Mouse (Mus musculus): ENCODE results near the gene 4933430I17Rik. TPM values are rescaled to one million over a fixed set of nuclear protein-coding genes. Genes with fewer than 3 reads are reported as not detected.

Gene 4933430I17Rik
- polyA plus RNA-seq, 1 experiment, result 9.8 TPM

DNA sequence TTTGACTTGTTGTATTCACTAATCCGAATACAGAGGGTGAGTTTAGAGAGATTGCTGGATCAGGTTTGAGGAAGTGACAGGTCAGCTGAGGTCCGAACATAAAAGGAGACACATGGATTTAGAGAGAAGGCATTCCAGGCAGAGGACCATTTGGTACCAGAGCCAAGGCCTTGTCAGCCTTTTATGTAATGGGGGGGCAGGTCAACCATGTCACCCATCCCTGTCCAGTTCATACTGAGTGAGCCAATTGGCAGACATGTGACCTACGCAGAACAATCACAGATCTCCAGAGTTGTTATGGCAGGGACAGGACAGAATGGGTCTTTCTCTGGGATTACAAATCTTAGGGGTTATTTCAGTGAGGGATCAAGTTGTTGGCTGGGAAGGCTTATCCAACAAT is 19.2 kb upstream of the 4933430I17Rik start:
- TF ChIP-seq POLR2A (IDR thresholded peaks at IDR 0.05; ENCODE audit: control insufficient read depth, low read depth, low read length) (no peak), CTCF (IDR thresholded peaks at IDR 0.05; ENCODE audit: control insufficient read depth, insufficient read depth, insufficient replicate concordance, low read depth, low read length) (no peak)
- H3K27ac ChIP-seq (ENCODE audit: control insufficient read depth, insufficient read depth, low read depth, low read length), result no peak overlapping the region
- H3K27me3 ChIP-seq (ENCODE audit: control insufficient read depth, insufficient read depth, low read length), result no peaks in the 10 kb centered on the region

DNA sequence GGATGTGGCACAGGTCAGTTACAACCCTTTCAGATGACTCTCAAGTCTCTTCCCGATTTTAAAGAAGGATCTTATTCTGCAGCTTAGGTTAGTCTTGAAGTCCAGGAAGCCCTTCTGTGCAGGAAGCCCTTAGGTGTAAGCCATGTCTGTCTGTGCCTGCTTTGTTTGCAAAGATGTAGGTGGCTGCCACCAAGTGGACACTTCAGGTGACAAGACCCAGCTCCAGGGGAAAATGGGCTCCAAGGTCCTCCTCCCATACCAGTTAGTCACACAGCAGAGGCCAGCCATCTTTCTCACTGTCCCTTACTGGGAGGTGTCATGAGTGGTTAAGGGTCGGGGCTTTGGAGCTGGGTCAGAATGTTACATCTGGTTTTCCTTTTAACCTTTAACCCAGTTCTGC is 18.4 kb upstream of the 4933430I17Rik start:
- Histone ChIP-seq H3K4me3 (ENCODE audit: control insufficient read depth, low read depth, low read length) (no peak overlapping the region), H3K27ac (ENCODE audit: control insufficient read depth, insufficient read depth, low read depth, low read length) (no peak overlapping the region), H3K4me1 (ENCODE audit: control insufficient read depth, insufficient read depth, low read length) (peaks cover 4% of the 10 kb centered on the region), H3K36me3 (ENCODE audit: control insufficient read depth, insufficient read depth, low read length) (no peaks in the 10 kb centered on the region; the same call in 1 of the 2 replicates), H3K27me3 (ENCODE audit: control insufficient read depth, insufficient read depth, low read length) (no peaks in the 10 kb centered on the region)
- TF ChIP-seq CTCF (IDR thresholded peaks at IDR 0.05; ENCODE audit: control insufficient read depth, insufficient read depth, insufficient replicate concordance, low read depth, low read length), result no peak; the same call in 1 of the 2 replicates
- TF ChIP-seq POLR2A (IDR thresholded peaks at IDR 0.05; ENCODE audit: control insufficient read depth, low read depth, low read length), result no peak

More for the DNA sequence above, 19.2 kb upstream of the 4933430I17Rik start:
- no peaks in the 10 kb centered on the region; the same call in 1 of the 2 replicates for H3K36me3 ChIP-seq (ENCODE audit: control insufficient read depth, insufficient read depth, low read length)
- peaks cover 8% of the 10 kb centered on the region for H3K4me1 ChIP-seq (ENCODE audit: control insufficient read depth, insufficient read depth, low read length)
- no peak overlapping the region for H3K4me3 ChIP-seq (ENCODE audit: control insufficient read depth, low read depth, low read length)

DNA sequence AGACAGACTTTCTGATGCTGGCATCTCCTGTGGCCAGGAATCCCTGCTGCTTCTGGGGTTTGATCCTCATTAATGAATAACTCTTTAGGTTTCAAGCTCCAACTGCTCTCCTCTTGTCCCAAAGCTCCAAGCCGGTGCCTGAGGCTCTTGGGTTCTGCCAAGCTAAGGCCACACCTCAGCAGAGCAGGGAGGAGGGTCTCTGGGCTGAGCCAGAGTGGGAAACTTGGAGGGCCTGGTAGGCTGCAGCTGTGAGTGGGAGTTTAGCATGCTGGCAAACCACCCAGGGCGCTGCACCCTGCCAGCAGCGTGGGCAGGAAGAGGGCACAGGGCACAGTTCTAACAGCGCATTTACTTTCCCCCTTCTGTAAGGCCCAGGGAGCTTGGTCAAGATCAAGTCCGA is 16.3 kb upstream of the 4933430I17Rik start:
- Histone ChIP-seq H3K4me1 (ENCODE audit: control insufficient read depth, insufficient read depth, low read length) (no peaks in the 10 kb centered on the region), H3K36me3 (ENCODE audit: control insufficient read depth, insufficient read depth, low read length) (no peaks in the 10 kb centered on the region; the same call in 1 of the 2 replicates), H3K4me3 (ENCODE audit: control insufficient read depth, low read depth, low read length) (no peak overlapping the region), H3K27me3 (ENCODE audit: control insufficient read depth, insufficient read depth, low read length) (no peaks in the 10 kb centered on the region), H3K27ac (ENCODE audit: control insufficient read depth, insufficient read depth, low read depth, low read length) (no peak overlapping the region)
- TF ChIP-seq POLR2A (IDR thresholded peaks at IDR 0.05; ENCODE audit: control insufficient read depth, low read depth, low read length) (no peak), CTCF (IDR thresholded peaks at IDR 0.05; ENCODE audit: control insufficient read depth, insufficient read depth, insufficient replicate concordance, low read depth, low read length) (no peak)

DNA sequence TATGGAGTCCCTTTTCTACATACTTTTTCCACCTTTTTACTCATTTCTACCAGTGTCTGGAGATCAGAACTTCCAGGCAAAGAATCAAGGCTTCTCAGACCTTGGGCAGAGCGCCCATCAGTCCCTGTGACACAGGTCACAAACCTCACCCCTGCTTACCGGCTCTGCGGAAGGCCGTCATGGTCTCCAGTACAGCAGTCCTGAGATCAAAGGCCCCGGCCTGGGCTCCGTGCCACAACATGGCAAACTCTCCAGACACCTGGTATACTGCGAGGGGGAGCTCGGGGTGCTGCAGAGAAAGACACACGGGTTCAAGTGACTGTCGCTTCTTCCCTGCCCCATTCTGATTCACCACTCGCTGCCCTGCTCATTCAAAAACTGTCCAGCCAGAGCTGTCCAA is 15.2 kb upstream of the 4933430I17Rik start:
- TF ChIP-seq CTCF (IDR thresholded peaks at IDR 0.05; ENCODE audit: control insufficient read depth, insufficient read depth, insufficient replicate concordance, low read depth, low read length), result no peak
- no peak for TF ChIP-seq POLR2A (IDR thresholded peaks at IDR 0.05; ENCODE audit: control insufficient read depth, low read depth, low read length)
- Histone ChIP-seq H3K4me1 (ENCODE audit: control insufficient read depth, insufficient read depth, low read length) (no peaks in the 10 kb centered on the region), H3K36me3 (ENCODE audit: control insufficient read depth, insufficient read depth, low read length) (no peaks in the 10 kb centered on the region; the same call in 1 of the 2 replicates), H3K4me3 (ENCODE audit: control insufficient read depth, low read depth, low read length) (no peak overlapping the region), H3K27ac (ENCODE audit: control insufficient read depth, insufficient read depth, low read depth, low read length) (no peak overlapping the region), H3K27me3 (ENCODE audit: control insufficient read depth, insufficient read depth, low read length) (no peaks in the 10 kb centered on the region)

DNA sequence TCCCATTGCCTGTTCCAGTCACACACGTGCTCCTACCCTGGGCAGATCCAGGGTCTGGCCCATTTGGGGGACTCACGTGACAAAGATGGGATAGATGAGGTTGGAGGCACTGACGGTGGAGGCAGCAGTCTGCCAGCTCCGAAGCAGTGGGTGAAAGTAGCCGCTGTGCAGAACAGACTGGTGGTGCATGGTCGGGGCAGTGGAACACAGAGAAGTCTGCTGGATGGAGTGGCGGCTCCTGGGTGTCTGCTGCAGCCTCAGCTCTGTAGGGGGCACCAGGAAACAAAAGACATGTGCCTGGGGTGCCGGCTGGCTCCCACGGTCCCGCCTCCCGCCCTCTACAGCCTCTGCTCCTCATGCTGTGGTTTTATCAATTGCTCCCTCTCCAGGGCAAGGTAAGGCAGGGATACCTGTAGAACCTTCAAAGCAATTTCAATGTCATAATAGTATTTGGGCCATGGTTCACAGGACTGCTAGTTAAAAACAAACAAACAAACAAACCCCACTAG is 11.1 kb upstream of the 4933430I17Rik start:
- Histone ChIP-seq H3K4me3 (ENCODE audit: control insufficient read depth, low read depth, low read length) (no peak overlapping the region), H3K27ac (ENCODE audit: control insufficient read depth, insufficient read depth, low read depth, low read length) (peak overlapping the region; percentile 33; the same call in 1 of the 2 replicates), H3K36me3 (ENCODE audit: control insufficient read depth, insufficient read depth, low read length) (no peaks in the 10 kb centered on the region; the same call in 1 of the 2 replicates), H3K4me1 (ENCODE audit: control insufficient read depth, insufficient read depth, low read length) (peaks cover under 1% of the 10 kb centered on the region; the same call in 1 of the 2 replicates), H3K27me3 (ENCODE audit: control insufficient read depth, insufficient read depth, low read length) (no peaks in the 10 kb centered on the region)
- TF ChIP-seq POLR2A (IDR thresholded peaks at IDR 0.05; ENCODE audit: control insufficient read depth, low read depth, low read length), result no peak
- TF ChIP-seq CTCF (IDR thresholded peaks at IDR 0.05; ENCODE audit: control insufficient read depth, insufficient read depth, insufficient replicate concordance, low read depth, low read length), result no peak

DNA sequence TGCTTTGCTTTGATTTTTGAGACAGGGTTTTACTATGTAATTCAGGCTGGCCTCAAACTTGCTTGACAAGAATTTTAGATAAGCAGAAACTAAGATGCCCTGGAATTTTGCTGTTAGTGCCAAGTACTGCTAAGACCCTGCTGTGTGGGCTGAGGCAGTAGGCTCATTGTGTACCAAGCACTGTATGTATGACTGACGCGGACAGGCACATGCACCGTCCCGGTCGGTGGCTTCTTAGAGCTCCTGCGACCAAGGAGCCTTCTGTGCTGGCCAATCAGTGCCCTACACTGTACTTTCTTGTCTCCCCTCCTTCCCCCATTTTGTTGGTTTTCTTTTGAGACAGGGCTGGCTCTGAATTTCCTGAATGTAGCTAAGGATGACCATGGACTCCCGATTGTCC is 10.2 kb upstream of the 4933430I17Rik start:
- no peak overlapping the region for H3K4me3 ChIP-seq (ENCODE audit: control insufficient read depth, low read depth, low read length)
- peak overlapping the region; percentile 89 for H3K27ac ChIP-seq (ENCODE audit: control insufficient read depth, insufficient read depth, low read depth, low read length)
- H3K36me3 ChIP-seq (ENCODE audit: control insufficient read depth, insufficient read depth, low read length), result no peaks in the 10 kb centered on the region; the same call in 1 of the 2 replicates
- TF ChIP-seq CTCF (IDR thresholded peaks at IDR 0.05; ENCODE audit: control insufficient read depth, insufficient read depth, insufficient replicate concordance, low read depth, low read length), result no peak
- H3K4me1 ChIP-seq (ENCODE audit: control insufficient read depth, insufficient read depth, low read length), result peaks cover 6% of the 10 kb centered on the region
- H3K27me3 ChIP-seq (ENCODE audit: control insufficient read depth, insufficient read depth, low read length), result no peaks in the 10 kb centered on the region

DNA sequence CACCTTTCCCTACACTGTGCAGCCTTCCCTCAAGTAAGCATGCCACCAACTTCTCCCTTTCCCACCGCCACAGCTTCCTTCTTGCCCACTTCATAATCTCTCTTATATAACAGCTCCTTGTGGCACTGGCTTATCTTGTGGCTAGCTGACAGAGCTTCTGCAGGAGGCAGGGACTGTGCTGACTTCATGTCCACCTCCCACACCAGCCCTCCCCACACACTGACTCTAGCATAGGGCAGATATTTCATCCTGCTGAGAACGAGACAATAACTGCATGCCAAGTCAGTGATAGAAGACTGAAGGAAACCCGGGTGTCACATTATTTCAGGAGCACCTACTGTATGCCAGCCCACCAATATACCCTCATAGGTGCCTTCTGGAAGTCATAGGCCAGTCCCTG is 9.7 kb upstream of the 4933430I17Rik start:
- Histone ChIP-seq H3K27ac (ENCODE audit: control insufficient read depth, insufficient read depth, low read depth, low read length) (peak overlapping the region; percentile 89), H3K4me3 (ENCODE audit: control insufficient read depth, low read depth, low read length) (no peak overlapping the region), H3K27me3 (ENCODE audit: control insufficient read depth, insufficient read depth, low read length) (no peaks in the 10 kb centered on the region), H3K36me3 (ENCODE audit: control insufficient read depth, insufficient read depth, low read length) (no peaks in the 10 kb centered on the region; the same call in 1 of the 2 replicates), H3K4me1 (ENCODE audit: control insufficient read depth, insufficient read depth, low read length) (peaks cover 6% of the 10 kb centered on the region)
- TF ChIP-seq CTCF (IDR thresholded peaks at IDR 0.05; ENCODE audit: control insufficient read depth, insufficient read depth, insufficient replicate concordance, low read depth, low read length) (no peak), POLR2A (IDR thresholded peaks at IDR 0.05; ENCODE audit: control insufficient read depth, low read depth, low read length) (peak; percentile 11; the same call in 1 of the 2 replicates)
